Mouse (Mus musculus): ENCODE measurements around the gene Esyt1.

- no peak for TF ChIP-seq MYOG (IDR thresholded peaks at IDR 0.05; ENCODE audit: control insufficient read depth, extremely low read depth, insufficient read length)
- no peak for TF ChIP-seq CTCF (IDR thresholded peaks at IDR 0.05; ENCODE audit: control insufficient read depth, insufficient read depth, insufficient read length)
- TF ChIP-seq USF1 (IDR thresholded peaks at IDR 0.05; ENCODE audit: low read depth) = no peak
- no peak for TF ChIP-seq FOSL1 (IDR thresholded peaks at IDR 0.05; ENCODE audit: insufficient read depth, low read length, poor library complexity, severe bottlenecking)
- TF ChIP-seq MAX (IDR thresholded peaks at IDR 0.05) = peak; percentile 9
- TF ChIP-seq MYOD1 (IDR thresholded peaks at IDR 0.05; ENCODE audit: control insufficient read depth, insufficient read length, low read depth) = no peak
- no peak for TF ChIP-seq CEBPB (IDR thresholded peaks at IDR 0.05; ENCODE audit: low read depth)
Observed at GRCm38 (mm10) chr10:128524732-128525662, 674 bp downstream of the Esyt1 start.

Data from C2C12 (cell line).